Mouse (Mus musculus): ENCODE results near the gene Gm45713.
"Not testable (repeated sequence)": the region's sequence is repeated elsewhere in the genome, so short reads cannot be mapped to it uniquely, and the experiment has no call there.

Gene Gm45713

GRCm38 (mm10) chr7:45135993-45136567 is at the start of gene Gm45713, which contains the start of gene Flt3l:
Gene Gm45713, minus strand, starts transcription at chr7:45136231.
Gene Flt3l, minus strand, starts transcription at chr7:45136432.
- DNase-seq = peak; percentile 91

DNA sequence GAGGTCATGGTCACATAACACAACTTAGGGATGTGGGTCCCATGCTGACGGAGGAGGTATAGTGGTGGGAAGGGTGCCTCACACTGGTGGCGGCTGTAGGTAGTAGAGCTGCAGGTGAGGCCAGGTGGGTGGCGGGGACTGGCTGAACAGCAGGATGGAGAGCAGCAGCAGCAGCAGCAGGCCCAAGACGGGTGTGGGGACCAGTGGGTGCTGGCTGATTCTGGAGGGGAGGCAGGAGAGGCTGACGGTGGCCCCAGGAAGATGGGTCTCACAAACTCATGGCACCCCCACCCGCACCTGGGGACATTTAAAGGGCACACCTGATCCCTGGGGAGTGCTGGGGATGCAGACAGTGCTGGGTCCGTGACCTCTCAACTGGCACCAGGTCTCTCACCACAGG is 47.6 kb upstream of the Gm45713 start:
- no peak for DNase-seq

DNA sequence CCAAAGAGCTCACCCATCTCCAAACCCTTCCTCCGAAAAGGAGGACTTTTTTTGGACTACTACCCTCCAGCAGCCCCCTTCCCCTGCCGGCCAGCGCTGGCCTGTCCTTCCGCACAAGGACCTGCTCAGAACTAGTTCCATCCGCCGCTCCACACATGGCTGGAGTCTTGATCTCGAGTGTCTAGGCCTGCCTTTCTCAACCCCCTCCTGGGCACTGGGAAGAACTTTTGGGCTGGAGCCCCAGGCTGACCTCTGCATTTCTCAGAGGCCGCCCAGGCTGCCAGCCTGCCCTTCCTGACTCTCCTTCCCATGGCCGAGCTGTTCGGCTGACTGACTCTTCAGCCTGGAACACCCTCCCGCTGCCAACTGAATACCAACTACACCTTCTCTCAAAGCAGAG is 46.6 kb upstream of the Gm45713 start:
- DNase-seq = no peak

DNA sequence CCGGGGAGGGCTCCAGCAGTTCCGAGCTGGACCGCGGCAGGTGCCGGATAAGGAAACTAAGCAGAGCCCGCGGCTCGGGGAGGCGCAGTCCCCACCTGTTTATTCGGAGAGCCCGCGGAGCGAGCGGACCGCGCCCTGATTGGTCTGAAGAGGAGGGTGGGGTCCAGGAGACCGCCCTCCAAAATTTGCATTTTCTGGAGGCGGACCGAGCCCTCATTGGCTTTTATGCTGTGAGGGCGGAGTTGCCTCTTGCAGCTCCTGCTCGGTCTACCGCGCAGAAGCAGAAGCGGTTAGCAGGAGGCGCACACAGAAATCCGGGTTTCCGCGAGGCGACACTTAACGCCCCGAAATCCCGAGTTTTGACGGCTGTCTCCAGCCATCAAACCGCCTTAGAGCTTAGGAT is 46.2 kb upstream of the Gm45713 start:
- peak; percentile 81 to 89 for DNase-seq

DNA sequence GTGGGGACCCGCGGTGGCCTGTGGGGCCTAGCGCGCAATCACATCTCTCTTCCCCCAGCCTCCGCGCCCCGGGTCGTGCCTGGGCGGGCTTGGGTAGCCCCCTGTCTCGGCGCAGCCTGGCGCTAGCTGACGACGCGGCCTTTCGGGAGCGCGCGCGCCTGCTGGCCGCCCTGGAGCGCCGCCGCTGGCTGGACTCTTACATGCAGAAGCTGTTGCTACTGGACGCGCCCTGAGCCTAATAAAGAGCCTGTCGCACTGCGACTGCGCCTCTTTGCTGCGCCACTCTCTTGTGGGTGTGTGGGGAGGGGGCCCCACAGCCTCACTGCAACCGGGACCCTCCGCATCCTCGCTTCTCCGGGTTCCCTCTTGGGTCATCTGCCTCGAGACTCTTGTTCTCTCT is 45.5 kb upstream of the Gm45713 start:
- DNase-seq = no peak

DNA sequence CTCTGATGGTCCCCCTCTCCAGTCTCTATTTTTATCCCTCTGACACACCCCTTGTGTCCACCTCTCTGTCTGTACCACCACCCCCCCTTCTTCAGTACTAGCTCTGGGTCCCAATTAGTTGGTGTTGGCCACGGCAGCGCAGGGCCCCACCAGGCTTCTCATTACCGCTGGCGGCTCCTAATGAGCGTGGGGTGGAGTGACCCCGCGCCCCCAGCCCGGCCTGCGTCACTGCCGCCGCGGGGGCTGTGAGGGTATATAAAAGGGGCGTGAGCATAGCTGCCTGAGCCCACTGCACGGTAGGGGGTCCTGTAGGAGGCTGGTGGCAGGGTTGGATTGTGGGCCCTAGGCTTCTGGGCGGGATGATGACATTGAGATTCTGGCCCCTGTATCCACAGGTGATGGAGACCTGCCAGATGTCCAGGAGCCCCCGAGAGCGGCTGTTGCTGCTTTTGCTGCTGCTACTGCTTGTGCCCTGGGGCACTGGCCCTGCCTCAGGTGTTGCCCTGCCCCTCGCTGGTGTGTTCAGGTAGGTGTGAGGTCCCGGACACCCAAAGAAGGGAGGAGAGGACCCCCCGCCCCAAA is 45.0 kb upstream of the Gm45713 start, which contains the start of gene Pth2:
Gene Pth2 (plus strand): TSS at position 100 of the 582 bp plus-strand sequence.
- DNase-seq = no peak

DNA sequence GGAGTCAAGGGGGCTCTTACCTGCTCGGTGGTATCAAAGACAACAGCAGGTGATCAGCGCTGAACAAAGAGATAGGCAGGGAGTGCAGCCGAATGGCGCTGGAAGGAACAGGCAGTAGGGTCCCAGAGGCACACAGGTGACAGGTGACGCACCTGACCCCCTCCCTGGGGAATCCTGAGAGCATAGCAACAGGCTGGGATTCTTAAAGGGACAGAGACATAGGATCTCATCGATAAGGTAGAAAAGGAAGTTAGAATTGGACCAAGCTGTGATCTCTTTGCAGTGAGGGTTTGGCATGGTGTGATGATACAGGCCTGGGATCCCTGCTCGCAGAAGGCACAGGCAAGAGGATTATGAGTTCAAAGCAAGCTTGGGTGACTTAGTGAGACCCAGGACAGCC is 43.4 kb upstream of the Gm45713 start, which contains the start of gene Gfy:
Gene Gfy (minus strand): TSS at position 101 of the 400 bp plus-strand sequence.
- no peak for DNase-seq

DNA sequence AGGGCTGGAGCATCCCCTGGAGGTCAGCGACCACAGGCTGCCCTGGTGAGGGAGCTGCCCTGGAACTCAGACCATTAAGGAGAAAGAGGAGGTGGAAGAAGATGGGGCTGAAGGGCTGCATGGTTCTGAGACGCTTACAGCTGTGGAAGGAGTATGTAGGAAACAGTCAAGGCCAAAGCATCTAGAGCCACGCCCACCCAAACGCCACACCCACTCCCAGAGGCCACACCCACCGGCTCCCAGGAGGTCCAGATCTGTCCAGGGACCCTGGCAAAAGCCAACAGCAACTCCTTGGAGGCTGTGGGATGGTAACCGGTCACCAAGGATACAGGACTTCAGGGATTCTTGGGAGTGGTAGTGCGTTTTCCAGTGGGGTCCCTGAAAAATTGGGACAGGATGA is 42.5 kb upstream of the Gm45713 start:
- no peak for DNase-seq

GRCm38 (mm10) chr7:45176356-45176755 is 40.3 kb upstream of the Gm45713 start:
- no peak for DNase-seq

- no peak for DNase-seq
Observed at GRCm38 (mm10) chr7:45175929-45176328, 39.9 kb upstream of the Gm45713 start.

- no peak for DNase-seq
Observed at GRCm38 (mm10) chr7:45175398-45175797, 39.4 kb upstream of the Gm45713 start.

- no peak for DNase-seq
Observed at GRCm38 (mm10) chr7:45174567-45175280, 38.7 kb upstream of the Gm45713 start.

DNA sequence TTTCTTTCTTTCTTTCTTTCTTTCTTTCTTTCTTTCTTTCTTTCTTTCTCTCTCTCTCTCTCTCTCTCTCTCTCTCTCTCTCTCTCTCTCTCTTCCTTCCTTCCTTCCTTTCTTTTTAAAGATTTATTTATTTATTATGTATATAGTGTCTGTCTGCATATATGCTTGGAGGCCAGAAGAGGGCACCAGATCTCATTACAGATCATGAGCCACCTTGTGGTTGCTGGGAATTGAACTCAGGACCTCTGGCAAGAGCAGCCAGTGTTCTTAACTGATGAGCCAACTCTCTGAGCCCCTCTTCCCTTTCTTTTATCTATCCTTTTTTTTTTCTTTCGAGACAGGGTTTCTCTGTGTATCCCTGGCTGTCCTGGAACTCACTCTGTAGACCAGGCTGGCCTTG is 37.7 kb upstream of the Gm45713 start:
- DNase-seq = not testable (repeated sequence)

- peak; percentile 38 to 55 for DNase-seq
Observed at GRCm38 (mm10) chr7:45172974-45173373, 36.9 kb upstream of the Gm45713 start.

DNA sequence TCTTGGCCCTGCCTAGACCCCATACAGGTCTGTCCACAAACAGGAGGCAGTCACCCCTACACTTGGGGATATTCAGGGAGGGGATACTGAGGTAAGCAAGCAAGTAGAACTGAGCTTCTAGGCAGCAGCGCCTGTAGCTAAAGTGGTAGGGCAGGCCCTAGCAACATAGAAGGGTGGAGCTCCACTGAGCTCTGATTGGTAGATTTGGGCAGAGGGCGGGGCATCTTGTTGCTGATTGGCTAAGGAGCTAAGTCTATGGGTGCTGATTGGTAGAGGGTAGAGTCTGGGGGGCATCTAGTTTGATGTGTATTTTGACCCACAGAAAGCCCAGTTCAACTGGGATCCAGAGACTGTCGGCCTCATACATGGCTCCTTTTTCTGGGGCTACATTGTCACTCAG is 33.5 kb upstream of the Gm45713 start:
- DNase-seq = peak; percentile 24 to 32

DNA sequence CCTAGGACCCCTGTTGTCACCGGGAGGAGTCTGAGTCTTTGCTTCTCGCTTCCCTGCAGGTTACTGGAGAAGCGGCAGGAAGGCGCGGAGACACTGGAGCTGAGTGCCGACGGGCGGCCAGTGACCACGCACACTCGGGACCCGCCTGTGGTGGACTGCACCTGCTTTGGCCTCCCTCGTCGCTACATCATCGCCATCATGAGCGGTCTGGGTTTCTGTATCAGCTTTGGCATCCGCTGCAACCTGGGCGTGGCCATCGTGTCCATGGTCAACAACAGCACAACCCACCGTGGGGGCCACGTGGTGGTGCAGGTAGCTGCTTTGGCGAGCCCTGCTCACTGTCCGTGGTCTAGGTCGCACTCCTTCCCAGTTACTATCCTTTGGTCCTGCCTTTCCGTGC is 32.6 kb upstream of the Gm45713 start:
- no peak for DNase-seq

DNA sequence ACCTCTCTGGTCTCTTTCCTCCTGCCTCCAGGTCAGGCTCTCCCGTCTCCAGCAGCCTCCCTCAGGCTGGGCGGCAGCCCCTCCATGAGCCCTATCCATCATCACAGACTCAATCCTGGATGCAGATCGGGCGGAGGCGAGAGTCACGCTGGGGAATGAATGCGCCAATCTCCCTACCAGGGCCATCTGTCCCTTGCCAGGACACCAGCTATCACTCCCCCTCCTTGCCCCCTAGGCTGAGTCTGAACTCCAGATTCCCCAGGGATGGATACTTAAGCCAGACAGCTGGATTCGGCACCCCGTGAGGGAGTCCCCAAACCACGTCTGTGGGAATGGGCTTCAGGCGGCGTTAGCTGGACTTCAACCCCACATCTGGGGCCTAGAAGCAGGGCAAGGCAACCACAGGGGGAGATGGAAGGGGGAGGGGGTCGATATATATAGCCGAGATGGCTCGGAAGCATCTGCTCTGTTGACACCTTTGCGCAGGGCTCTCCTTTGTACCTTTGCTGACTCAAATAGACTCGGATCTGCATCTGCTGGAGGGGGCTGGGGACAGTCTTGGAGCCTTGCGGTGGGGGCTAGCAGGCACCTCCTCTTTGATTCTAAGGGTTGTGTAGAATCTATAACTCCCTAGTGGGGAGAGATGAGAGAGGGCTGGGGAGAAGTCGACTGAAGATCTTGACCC is 31.9 kb upstream of the Gm45713 start:
- DNase-seq = no peak

DNA sequence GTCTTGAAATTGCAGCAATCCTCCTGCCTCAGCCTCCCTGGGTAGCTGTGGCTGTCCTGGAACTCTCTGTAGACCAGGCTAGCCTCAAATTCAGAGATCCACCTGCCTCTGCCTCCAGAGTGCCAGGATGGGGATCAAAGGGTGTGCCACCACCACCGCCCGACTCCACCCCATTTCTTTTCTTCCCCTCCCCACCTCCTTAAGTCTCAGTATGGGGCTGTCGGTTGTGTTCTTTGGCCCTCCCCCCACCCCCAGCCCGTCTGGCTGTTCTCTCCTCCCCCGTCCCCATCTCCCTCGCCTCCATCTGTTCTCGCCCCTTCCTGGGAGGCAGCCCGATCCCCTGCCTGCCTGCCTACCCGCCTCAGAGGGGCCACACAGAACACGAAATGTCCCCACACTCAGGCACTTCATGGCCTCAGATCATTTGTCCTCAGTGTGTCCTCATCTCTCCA is 30.9 kb upstream of the Gm45713 start:
- DNase-seq = no peak

DNA sequence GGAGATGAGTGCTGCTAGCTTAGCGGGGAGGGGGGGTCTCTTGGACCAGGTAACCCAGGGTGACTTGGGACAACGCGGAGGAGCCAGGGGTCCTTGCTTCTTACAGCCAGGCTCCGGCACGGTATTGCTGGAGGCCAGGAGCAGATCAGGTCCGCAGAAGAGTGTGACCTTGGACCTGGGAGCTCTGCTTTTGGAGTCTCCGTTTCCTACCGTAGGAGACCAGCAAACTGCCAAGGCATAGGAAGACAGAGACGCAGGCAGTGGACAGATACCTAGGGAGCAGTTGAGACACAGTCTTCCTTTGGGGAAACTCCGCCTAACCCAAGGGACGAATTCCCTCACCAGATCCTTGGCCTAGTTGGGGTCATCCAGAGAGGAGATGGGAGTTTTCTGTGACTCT is 29.7 kb upstream of the Gm45713 start:
- no peak for DNase-seq

DNA sequence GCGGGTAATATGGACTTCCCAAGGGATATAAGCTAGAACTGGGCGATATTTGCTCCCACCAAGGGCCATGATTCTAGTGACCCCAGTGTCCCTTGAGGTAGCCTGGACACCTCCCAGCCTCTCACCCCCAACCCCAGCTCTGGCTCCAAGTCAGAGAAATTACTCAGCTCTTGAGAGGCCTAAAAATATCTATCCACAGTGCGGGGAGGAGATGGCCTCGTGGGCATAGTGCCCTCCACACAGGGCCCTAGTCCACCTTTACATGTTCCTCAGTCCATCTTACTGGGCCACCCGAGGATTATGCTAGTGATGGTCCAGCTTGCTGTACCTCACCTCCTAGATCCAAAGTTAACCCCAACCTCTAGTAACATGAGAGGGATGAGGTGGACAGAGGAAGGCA is 28.8 kb upstream of the Gm45713 start:
- no peak for DNase-seq

- DNase-seq = peak; percentile 27 to 42
Observed at GRCm38 (mm10) chr7:45163735-45164490, 27.9 kb upstream of the Gm45713 start, which contains the start of gene Slc17a7. Gene Slc17a7, plus strand, starts transcription at chr7:45163949.

- DNase-seq = no peak
Observed at GRCm38 (mm10) chr7:45162996-45163615, 27.1 kb upstream of the Gm45713 start.
